22 mouse cellular contexts compared by ENCODE assay signal in the genomic region with DNA sequence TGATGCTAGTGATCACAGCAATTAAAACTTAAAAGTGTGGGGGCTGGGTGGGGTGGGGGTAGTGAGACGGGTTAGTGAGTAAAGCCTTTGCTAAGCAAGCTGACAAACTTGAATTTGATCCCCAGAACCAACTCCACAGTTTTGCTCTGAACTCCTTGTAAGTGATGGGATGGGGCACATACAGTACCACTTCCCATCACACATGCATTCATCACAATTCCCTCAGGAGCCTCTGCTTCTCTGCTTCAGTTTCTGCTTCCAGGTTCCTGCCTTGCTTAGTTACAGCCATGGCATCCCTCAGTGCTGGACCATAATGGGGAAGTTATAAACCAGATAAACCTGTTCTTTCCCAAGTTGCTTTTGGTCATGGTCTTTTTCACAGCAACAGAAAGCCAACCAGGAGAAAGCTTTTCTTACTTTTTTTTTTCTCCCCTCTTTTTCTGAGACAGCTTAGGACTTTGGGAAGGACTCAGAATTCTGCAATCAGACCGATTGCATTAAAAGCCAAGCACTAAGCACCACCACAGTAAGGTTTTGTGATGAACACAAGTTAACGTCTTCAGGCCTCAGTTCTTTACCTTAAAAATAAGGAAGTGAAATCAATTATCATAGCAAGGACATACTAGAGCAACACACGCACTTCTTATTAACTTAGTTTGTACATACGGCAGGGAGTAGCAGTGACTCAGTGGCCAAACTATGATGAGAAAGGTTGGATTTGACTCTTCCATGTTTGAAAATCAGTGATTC.
A peak's percentile ranks its signal among the peaks of the same experiment; 100 is the strongest.
DNase-seq lines count a peak whose midpoint lies in the region; TF ChIP-seq lines count a peak whose summit lies in the region.
"Had no signal": no experiment of that assay in that cellular context is flagged by ENCODE, and none has a peak within 500 bp of the region (broad histone marks: within the 10 kb centered on the region; RNA-seq: fewer than 3 reads in every experiment).

No protein-coding gene starts in this region.

- DNase-seq in NIH3T3 (ENCODE audit: low read depth), result peak; percentile 66
- no peak for DNase-seq in adrenal gland, adult 18-20 months (ENCODE audit: low spot score in 2 of 2)
- DNase-seq in heart, postnatal 14 days, result no peak
- DNase-seq in cerebellum, adult 9-11 months, result no peak
- DNase-seq in embryo, embryonic 11 days, result no peak
- DNase-seq: adrenal gland, postnatal 36 days; cerebellum, adult 18-20 months; cerebellum, postnatal 25 days; kidney, postnatal 25 days; retina, postnatal 1 day; right cerebral cortex, postnatal 25 days; thymus, postnatal 25 days had no signal

- no peaks in the 10 kb centered on the region for H3K79me3 ChIP-seq in C2C12 (ENCODE audit: low read depth)

- H3K36me3 ChIP-seq in C2C12 (ENCODE audit: control insufficient read depth, insufficient read depth), result no peaks in the 10 kb centered on the region
- H3K36me3 ChIP-seq in macrophage (ENCODE audit: inconsistent target), result no peaks in the 10 kb centered on the region
- H3K36me3 ChIP-seq: G1E; heart, embryonic 12.5 days; hindbrain, embryonic 12.5 days; limb, embryonic 12.5 days; liver, embryonic 15.5 days; midbrain, embryonic 13.5 days; neural tube, embryonic 12.5 days; stomach, embryonic 15.5 days had no signal

- TF ChIP-seq CTCF in C2C12 (IDR thresholded peaks at IDR 0.05; ENCODE audit: control insufficient read depth, insufficient read depth, insufficient read length), result no peak

- peak overlapping the region; percentile 14 for H3ac ChIP-seq in C2C12 (ENCODE audit: control insufficient read depth, insufficient read length, low read depth)

- 19% methylated on average over 4 of the region's 5 CpGs for WGBS in macrophage (ENCODE audit: missing documents)

- H3K79me2 ChIP-seq in C2C12 (ENCODE audit: control insufficient read depth, insufficient read depth), result no peaks in the 10 kb centered on the region
- no peaks in the 10 kb centered on the region for H3K79me2 ChIP-seq in macrophage (ENCODE audit: inconsistent target)

- intact Hi-C loops in heart, postnatal 14 days (cut with DNase I), result no loop called here

- H3K27ac ChIP-seq in macrophage, result peak overlapping the region; percentile 58
- H3K27ac ChIP-seq: hindbrain, embryonic 12.5 days; limb, embryonic 12.5 days; liver, embryonic 15.5 days; midbrain, embryonic 13.5 days; neural tube, embryonic 12.5 days; stomach, embryonic 15.5 days had no signal

- H3K4me3 ChIP-seq in C2C12 (ENCODE audit: insufficient read depth, poor library complexity, severe bottlenecking) (no peak overlapping the region), macrophage (ENCODE audit: inconsistent target) (no peak overlapping the region)
- H3K4me3 ChIP-seq: heart, embryonic 12.5 days; hindbrain, embryonic 12.5 days; limb, embryonic 12.5 days; liver, embryonic 15.5 days; midbrain, embryonic 13.5 days; neural tube, embryonic 12.5 days; stomach, embryonic 15.5 days had no signal

- H3K27me3 ChIP-seq in C2C12 (ENCODE audit: control insufficient read depth, insufficient read depth, insufficient read length), result no peaks in the 10 kb centered on the region
- H3K27me3 ChIP-seq: heart, embryonic 12.5 days; hindbrain, embryonic 12.5 days; limb, embryonic 12.5 days; liver, embryonic 15.5 days; midbrain, embryonic 13.5 days; neural tube, embryonic 12.5 days; stomach, embryonic 15.5 days had no signal

TF ChIP-seq in C2C12, 6 proteins besides CTCF, POLR2A, EP300 and RAD21:
- no peak for TF ChIP-seq MYOG (IDR thresholded peaks at IDR 0.05; ENCODE audit: control insufficient read depth, extremely low read depth, insufficient read length)
- TF ChIP-seq MAX (IDR thresholded peaks at IDR 0.05), result no peak
- TF ChIP-seq MYOD1 (IDR thresholded peaks at IDR 0.05; ENCODE audit: control insufficient read depth, insufficient read length, low read depth), result no peak
- TF ChIP-seq FOSL1 (IDR thresholded peaks at IDR 0.05; ENCODE audit: insufficient read depth, low read length, poor library complexity, severe bottlenecking), result no peak
- TF ChIP-seq USF1 (IDR thresholded peaks at IDR 0.05; ENCODE audit: low read depth), result no peak
- TF ChIP-seq CEBPB (IDR thresholded peaks at IDR 0.05; ENCODE audit: low read depth), result no peak
